Mouse (Mus musculus) forebrain, embryonic 11.5 days (tissue): ENCODE measurements at regions not wholly inside any gene's neighbourhood (a gene's known extent, or its start where the extent isn't known, plus 50 kb on each side); places are given as distances from the start of the nearest gene placed in this dataset. TPM values are rescaled to one million over a fixed set of nuclear protein-coding genes. Genes with fewer than 3 reads are reported as not detected.

ENCODE experiments used
- ATAC-seq: fragments of 200-750 bp; cut with Nextera tagmentation; replicated peaks from 2 replicates; pipeline ENCODE4 v1.8.0; 2017; ENCODE audit warnings: moderate TSS enrichment; ENCODE audit not compliant: low FRiP score
- DNase-seq: peaks from one replicate; pipeline ENCODE4 v3.0.0-alpha.2; 2017; ENCODE audit warnings: low spot score
- H3K27ac ChIP-seq: fragments of 300-500 bp; sonication (generic); 2 replicates; pipeline ENCODE4 v1.5.1; 2014; ENCODE audit warnings: low read depth, low read length
- H3K27me3 ChIP-seq: fragments of 300-500 bp; sonication (generic); 2 replicates; pipeline ENCODE4 v1.6.1; 2014; ENCODE audit warnings: mild to moderate bottlenecking, low read length, mixed read lengths; ENCODE audit not compliant: control insufficient read depth, insufficient read depth
- H3K36me3 ChIP-seq: fragments of 300-500 bp; sonication (generic); 2 replicates; pipeline ENCODE4 v1.6.1; 2014; ENCODE audit warnings: mild to moderate bottlenecking, low read length, moderate library complexity, mixed read lengths; ENCODE audit not compliant: control insufficient read depth, insufficient read depth
- H3K4me1 ChIP-seq: fragments of 300-500 bp; sonication (generic); replicated peaks from 2 replicates; pipeline ENCODE4 v1.6.1; 2014; ENCODE audit warnings: low read length, mixed read lengths; ENCODE audit not compliant: control insufficient read depth, insufficient read depth
- H3K4me2 ChIP-seq: fragments of 300-500 bp; sonication (generic); 2 replicates; pipeline ENCODE4 v1.6.1; 2014; ENCODE audit warnings: low read depth, mild to moderate bottlenecking, low read length, moderate library complexity, mixed read lengths; ENCODE audit not compliant: severe bottlenecking
- H3K4me3 ChIP-seq: fragments of 300-500 bp; sonication (generic); 2 replicates; pipeline ENCODE4 v1.5.1; 2014; ENCODE audit warnings: low read depth, low read length
- H3K9ac ChIP-seq: fragments of 300-500 bp; sonication (generic); 2 replicates; pipeline ENCODE4 v1.6.1; 2014; ENCODE audit warnings: low read length
- H3K9me3 ChIP-seq: fragments of 300-500 bp; sonication (generic); 2 replicates; pipeline ENCODE4 v1.6.1; 2016; ENCODE audit warnings: low read length, mixed read lengths; ENCODE audit not compliant: control insufficient read depth
- WGBS: fragments of 180-500 bp; shearing (Covaris S2); extraction: QIAGEN DNeasy Blood & Tissue Kit; methylation state at CpG from one replicate; pipeline ENCODE4 v1.1.7; 2014; 5-methylcytosine and 5-hydroxymethylcytosine counted together
- microRNA-seq: library from miRNA; unstranded; fragments of <30 nt; microRNA quantifications from one replicate; pipeline ENCODE4, GENCODE M21; 2016; ENCODE audit not compliant: insufficient number of aligned reads

- WGBS: 68% methylated on average over 10 of the region's 10 CpGs
- H3K36me3 ChIP-seq: no peaks in the 10 kb centered on the region
- H3K27me3 ChIP-seq: no peaks in the 10 kb centered on the region
- no peak overlapping the region for H3K4me2 ChIP-seq
- DNase-seq (no peak), ATAC-seq (no peak)
- H3K4me1 ChIP-seq: no peaks in the 10 kb centered on the region
- H3K9ac ChIP-seq: no peak overlapping the region
- H3K27ac ChIP-seq: no peak overlapping the region
- H3K9me3 ChIP-seq: no peaks in the 10 kb centered on the region
- H3K4me3 ChIP-seq: no peak overlapping the region
Observed at GRCm38 (mm10) chr17:45169257-45169994, 264.1 kb downstream of the Cdc5l start.

Small RNAs in the stretch of these regions (microRNA-seq; reads per million reads assigned to microRNA genes)
- gene Gm24979: not detected
